Mouse (Mus musculus) liver, adult 2 months (tissue): Measurements from ENCODE around the gene Zfp952.

Experiments used
- CTCF ChIP-seq: fragments of 200-500 bp; IDR thresholded peaks from 2 replicates; pipeline ENCODE4 v1.5.1; 2011; ENCODE audit warnings: low read depth, low read length, control low read depth
- POLR2A ChIP-seq: fragments of 200-500 bp; IDR thresholded peaks from 2 replicates; pipeline ENCODE4 v1.6.1; 2011; ENCODE audit warnings: low read length, control low read depth; ENCODE audit not compliant: insufficient read depth; ENCODE audit errors: extremely low read depth

GRCm38 (mm10) chr17:32986301-32986700 is 6.6 kb upstream of the Zfp952 start:
- TF ChIP-seq CTCF (no peak), POLR2A (no peak)
